9 mouse cellular contexts compared by ENCODE assay signal in genomic region chr19:44265911-44266337, GRCm38 (mm10). TPM values are rescaled to one million over a fixed set of nuclear protein-coding genes. Genes with fewer than 3 reads are reported as not detected.
DNase-seq lines count a peak whose midpoint lies in the region; ATAC-seq and TF ChIP-seq lines count a peak whose summit lies in the region.
"Had no signal": no experiment of that assay in that cellular context is flagged by ENCODE, and none has a peak within 500 bp of the region (broad histone marks: within the 10 kb centered on the region; RNA-seq: fewer than 3 reads in every experiment).

No protein-coding gene starts in this region.

- H3K4me3 ChIP-seq in gastrocnemius, adult 2 months = no peak overlapping the region
- H3K4me3 ChIP-seq in embryonic facial prominence, embryonic 13.5 days = no peak overlapping the region
- peak overlapping the region; percentile 67 for H3K4me3 ChIP-seq in liver, embryonic 16.5 days (ENCODE audit: low read depth, low read length)

- peaks cover 11% of the 10 kb centered on the region for H3K4me1 ChIP-seq in embryonic facial prominence, embryonic 13.5 days
- peaks cover 38% of the 10 kb centered on the region for H3K4me1 ChIP-seq in liver, embryonic 16.5 days (ENCODE audit: control insufficient read depth, low read depth, low read length)

- H3K9me3 ChIP-seq in embryonic facial prominence, embryonic 13.5 days = no peaks in the 10 kb centered on the region
- no peaks in the 10 kb centered on the region for H3K9me3 ChIP-seq in liver, embryonic 16.5 days (replicated peaks; ENCODE audit: control insufficient read depth, low read length)
- H3K9me3 ChIP-seq: megakaryocyte, embryonic 14.5 days had no signal

- 45% methylated on average over 5 of the region's 5 CpGs for WGBS in embryonic facial prominence, embryonic 13.5 days
- 22% methylated on average over 5 of the region's 5 CpGs for WGBS in liver, embryonic 16.5 days (ENCODE audit: insufficient replicate concordance)

- H3K9ac ChIP-seq in embryonic facial prominence, embryonic 13.5 days = 0 out of 2 replicates have a peak overlapping the region, but pooled peaks have one; percentile 78
- H3K9ac ChIP-seq in liver, embryonic 16.5 days (ENCODE audit: low read depth, low read length) = peak overlapping the region; percentile 75

- peak overlapping the region; percentile 85 for H3K27ac ChIP-seq in gastrocnemius, adult 2 months
- H3K27ac ChIP-seq in embryonic facial prominence, embryonic 13.5 days = 0 out of 2 replicates have a peak overlapping the region, but pooled peaks have one; percentile 96
- H3K27ac ChIP-seq in liver, embryonic 16.5 days (ENCODE audit: low read length) = peak overlapping the region; percentile 95

- H3K4me2 ChIP-seq in embryonic facial prominence, embryonic 13.5 days = peak overlapping the region; percentile 76; the same call in 1 of the 2 replicates
- peak overlapping the region; percentile 72 for H3K4me2 ChIP-seq in liver, embryonic 16.5 days (ENCODE audit: low read depth, low read length)

- ATAC-seq in embryonic facial prominence, embryonic 13.5 days (ENCODE audit: insufficient number of reproducible peaks, insufficient read depth, low FRiP score, low TSS enrichment, low read depth) = no peak
- ATAC-seq in liver, embryonic 16.5 days (ENCODE audit: low read depth) = 0 out of 2 replicates have a peak, but pooled peaks have one; percentile 0

- no peaks in the 10 kb centered on the region for H3K27me3 ChIP-seq in embryonic facial prominence, embryonic 13.5 days
- H3K27me3 ChIP-seq in liver, embryonic 16.5 days (ENCODE audit: control insufficient read depth, insufficient read depth, low read depth, low read length) = no peaks in the 10 kb centered on the region
- H3K27me3 ChIP-seq: megakaryocyte, embryonic 14.5 days had no signal

- no peaks in the 10 kb centered on the region for H3K36me3 ChIP-seq in embryonic facial prominence, embryonic 13.5 days
- H3K36me3 ChIP-seq in liver, embryonic 16.5 days (ENCODE audit: control insufficient read depth, insufficient read depth) = no peaks in the 10 kb centered on the region

- no peak for DNase-seq in gastrocnemius, adult 2 months
- no peak for DNase-seq in gastrocnemius, adult 18-20 months (ENCODE audit: low spot score)
- peak; percentile 84 for DNase-seq in A20 (ENCODE audit: low read depth, low spot score)
- no peak for DNase-seq in ovary, adult 18-20 months (ENCODE audit: low spot score)
- no peak for DNase-seq in left cerebral cortex, postnatal 4 days
- no peak for DNase-seq in cerebellum, postnatal 4 days (ENCODE audit: low spot score in 2 of 2)

- intact Hi-C loops in gastrocnemius, adult 2 months (cut with DNase I) = loop anchor here (2.0 kb wide), 1 partner anchor 29 kb away; no protein-coding TSS in a partner anchor
- intact Hi-C loops in left cerebral cortex, postnatal 4 days (cut with DNase I) = no loop called here

- TF ChIP-seq CTCF in gastrocnemius, adult 2 months (IDR thresholded peaks at IDR 0.05) = no peak

RNA-seq across cellular contexts. Expression of gene Scd2, which starts 27.6 kb away (rescaled TPM):
- total RNA-seq in gastrocnemius, adult 2 months (2021) = 1 to 10 TPM; 7.4 to 9.1 TPM
- total RNA-seq in gastrocnemius, adult 18-20 months (2021) = 1 to 10 TPM; 5.5 to 8.3 TPM
- 211 and 213 TPM in 2 replicates for polyA plus RNA-seq in embryonic facial prominence, embryonic 13.5 days (2015; fragmentation: Nextera tagmentation; extraction: Ambion mirVana)
- polyA plus RNA-seq in liver, embryonic 16.5 days (2015; fragmentation: Nextera tagmentation; extraction: Ambion mirVana) = 131 and 147 TPM in 2 replicates
- 100 to 1,000 TPM; 554 to 565 TPM for total RNA-seq in left cerebral cortex, postnatal 4 days (2021)

Comparison
In these comparisons a context has a peak if more than half of its experiments do, and no peak if none do; other contexts are left out.
1. RNA of gene Scd2, which starts 27.6 kb away (total RNA-seq): 554 to 565 TPM in left cerebral cortex, postnatal 4 days; 7.4 to 9.1 TPM in gastrocnemius, adult 2 months and 5.5 to 8.3 TPM in gastrocnemius, adult 18-20 months; every median in the first group is over 10 times any median in the second.
2. Peak in every context shown above with its lines, with median percentiles within 50 percentile points of each other: H3K27ac ChIP-seq.